Mouse (Mus musculus) mouse embryonic stem cell (cell line): ENCODE data around the gene Iqsec3.

Experiments
- in situ Hi-C, 2 experiments: fragments of 300-500 bp; cut with MboI; formaldehyde crosslinking; loops; 1 replicate in 1 of 2; 3 replicates in 1 of 2; pipeline ENCODE4 v1.14.3; 2019 to 2020; ENCODE audit warnings: low sequenced_read_pairs in 2 of 2, low pct_unique_long_range_greater_than_20kb in 1 of 2, mixed read lengths in 1 of 2; ENCODE audit not compliant: unreplicated experiment in 1 of 2

Gene Iqsec3

GRCm38 (mm10) chr6:121473093-121473821 lies at the start of gene Iqsec3:
Gene Iqsec3 (minus strand): TSS chr6:121473678.
- in situ Hi-C loops, result no loop called here

GRCm38 (mm10) chr6:121522106-121522705 lies 48.7 kb upstream of the Iqsec3 start:
- in situ Hi-C loops, result no loop called here

- in situ Hi-C loops, result no loop called here
Measured at GRCm38 (mm10) chr6:121521030-121521429, 47.6 kb upstream of the Iqsec3 start.

- in situ Hi-C loops, result no loop called here
Measured at GRCm38 (mm10) chr6:121519896-121520295, 46.4 kb upstream of the Iqsec3 start.

DNA sequence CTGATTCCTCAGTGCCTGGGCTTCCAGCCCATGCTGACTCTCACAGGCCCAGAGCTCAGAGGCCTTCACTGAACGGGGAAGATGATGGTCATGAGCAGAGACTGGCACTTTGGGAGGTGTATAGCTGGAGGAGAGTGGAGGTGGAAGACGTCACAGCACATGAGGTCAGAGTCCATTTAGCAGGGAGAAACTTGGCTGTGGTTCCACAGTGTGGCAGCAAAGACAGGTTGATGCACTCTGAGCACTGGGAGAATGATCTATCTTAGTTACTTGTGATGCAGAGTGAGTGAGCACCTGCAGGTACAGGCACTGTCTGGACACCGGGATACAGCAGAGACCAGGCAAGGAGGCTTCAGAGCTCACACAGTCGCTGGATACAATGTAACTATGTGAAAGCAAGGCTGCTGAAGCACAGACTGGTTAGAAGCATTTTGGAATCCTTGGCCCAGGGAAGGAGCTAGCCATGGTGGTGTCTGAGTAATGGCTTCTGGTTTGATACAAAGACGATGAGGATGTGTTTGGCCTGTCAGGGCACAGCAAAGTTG lies 45.9 kb upstream of the Iqsec3 start:
- in situ Hi-C loops, result no loop called here

GRCm38 (mm10) chr6:121517726-121518125 lies 44.2 kb upstream of the Iqsec3 start:
- in situ Hi-C loops, result no loop called here

- in situ Hi-C loops, result no loop called here
Measured at GRCm38 (mm10) chr6:121510381-121510780, 36.9 kb upstream of the Iqsec3 start.

- in situ Hi-C loops, result no loop called here
Measured at GRCm38 (mm10) chr6:121509871-121510270, 36.4 kb upstream of the Iqsec3 start.

GRCm38 (mm10) chr6:121508266-121508665 lies 34.8 kb upstream of the Iqsec3 start:
- in situ Hi-C loops, result no loop called here

GRCm38 (mm10) chr6:121501044-121501638 lies 27.7 kb upstream of the Iqsec3 start:
- in situ Hi-C loops, result no loop called here

DNA sequence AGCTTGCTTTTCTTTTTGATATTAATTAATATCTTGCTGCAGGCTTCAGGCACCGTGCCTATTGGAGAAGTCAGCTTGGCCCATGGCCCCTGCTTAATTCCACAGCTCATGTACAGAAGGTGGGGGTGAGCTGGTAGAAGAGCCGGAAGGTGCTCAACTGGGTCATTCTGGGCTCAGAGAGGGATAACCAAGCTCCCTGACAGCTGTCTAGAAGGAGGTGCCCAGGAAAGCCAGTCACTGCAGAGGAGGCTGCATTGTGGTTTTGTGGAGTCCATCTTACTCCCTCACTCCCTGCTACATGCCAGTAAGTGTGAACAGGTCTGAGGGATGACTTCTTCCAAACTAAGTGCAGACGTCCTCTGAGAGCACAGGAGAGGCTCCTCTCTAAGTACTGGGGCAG lies 26.4 kb upstream of the Iqsec3 start:
- in situ Hi-C loops, result no loop called here

GRCm38 (mm10) chr6:121498819-121499535 lies 25.5 kb upstream of the Iqsec3 start:
- in situ Hi-C loops, result no loop called here

- in situ Hi-C loops, result no loop called here
Measured at GRCm38 (mm10) chr6:121495606-121496005, 22.1 kb upstream of the Iqsec3 start.

DNA sequence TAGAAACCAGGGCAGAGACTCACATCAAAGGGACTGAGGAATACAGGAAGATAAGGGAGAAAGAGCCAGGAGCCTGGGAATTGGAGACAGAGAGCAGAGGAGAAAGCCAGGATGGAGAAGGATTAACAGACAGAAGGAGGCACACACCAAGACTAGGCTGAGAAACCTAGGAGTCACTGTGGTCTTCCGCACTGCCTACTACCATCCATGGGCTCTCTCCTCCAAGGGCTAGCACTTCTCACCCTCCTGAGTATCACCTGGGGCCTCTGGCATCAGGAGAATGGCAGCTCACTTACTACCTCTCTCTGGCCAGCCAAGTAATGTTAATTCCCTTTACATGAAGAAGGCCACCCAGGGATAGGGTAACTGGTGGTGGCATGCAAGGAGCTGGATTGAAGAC lies 21.5 kb upstream of the Iqsec3 start:
- in situ Hi-C loops, result no loop called here

DNA sequence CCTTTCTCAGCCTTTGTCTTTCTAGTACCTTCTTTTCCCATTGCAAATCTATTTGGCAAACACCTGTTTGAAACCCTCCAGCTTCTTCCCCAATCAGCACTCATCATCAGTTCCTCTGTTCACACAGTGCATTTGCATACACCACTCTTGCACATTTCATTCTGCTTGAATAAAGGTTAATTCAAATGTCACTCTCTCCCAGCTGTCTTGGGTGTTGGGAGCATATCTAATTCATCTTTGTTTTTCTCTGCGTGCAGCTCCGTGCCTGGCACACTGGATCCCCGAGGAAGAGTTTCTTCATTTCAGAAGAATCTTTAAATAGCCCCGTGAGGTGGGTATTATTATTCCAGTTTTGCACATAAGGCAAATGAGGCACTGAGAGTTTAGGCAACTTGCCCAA lies 20.8 kb upstream of the Iqsec3 start:
- in situ Hi-C loops, result no loop called here

- in situ Hi-C loops, result no loop called here
Measured at GRCm38 (mm10) chr6:121491339-121491738, 17.9 kb upstream of the Iqsec3 start.

- in situ Hi-C loops, result no loop called here
Measured at GRCm38 (mm10) chr6:121472273-121472672, 1.2 kb downstream of the Iqsec3 start.

- in situ Hi-C loops, result no loop called here
Measured at GRCm38 (mm10) chr6:121468235-121468634, 5.2 kb downstream of the Iqsec3 start.
